Mouse (Mus musculus): ENCODE measurements around the gene Tmem230. TPM values are rescaled to one million over a fixed set of nuclear protein-coding genes. Genes with fewer than 3 reads are reported as not detected.
"Not testable (repeated sequence)": the region's sequence is repeated elsewhere in the genome, so short reads cannot be mapped to it uniquely, and the experiment has no call there.

Gene Tmem230
- 47.1 and 48.8 TPM in 2 replicates for polyA plus RNA-seq (2014; fragmentation: Nextera tagmentation; extraction: Ambion mirVana)

DNA sequence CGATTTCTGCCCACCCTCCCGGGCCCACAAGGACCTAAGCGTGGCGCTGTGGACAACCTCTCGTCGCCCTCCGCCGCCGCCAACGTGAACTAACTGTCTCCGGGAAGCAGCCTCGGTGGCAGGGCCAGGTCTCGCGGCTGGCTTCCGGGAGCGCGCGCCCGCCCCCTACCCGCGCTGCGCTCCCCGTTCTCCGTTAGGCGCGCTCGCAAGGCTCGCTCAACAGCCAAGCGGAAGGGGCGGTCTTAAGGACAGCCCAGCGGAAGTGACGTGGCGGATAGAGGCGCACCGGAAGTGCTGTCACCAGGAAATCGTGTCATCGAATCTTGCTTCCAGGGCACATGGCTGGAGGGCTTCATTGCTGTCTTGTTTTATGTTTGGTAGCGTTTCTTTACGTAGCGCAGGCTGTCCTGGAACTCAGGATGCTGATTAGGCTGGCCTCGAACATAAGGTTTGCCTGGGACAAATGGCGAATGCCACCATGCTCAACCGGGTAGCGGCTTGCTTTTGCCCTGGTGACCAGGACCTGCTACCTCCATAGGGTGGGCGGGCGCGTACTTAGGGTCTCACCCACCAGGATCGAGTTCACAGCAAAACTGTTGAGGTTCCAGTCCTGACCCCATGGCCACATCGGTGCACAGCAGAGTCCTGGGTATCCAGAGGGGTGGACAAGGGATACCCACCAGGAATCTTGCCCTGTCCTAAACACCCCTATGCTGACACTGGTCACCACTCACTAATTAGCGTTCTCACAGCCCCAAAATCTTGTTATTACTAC is at the start of gene Tmem230:
Gene Tmem230, minus strand, starts transcription at position 269 of the 775 bp plus-strand sequence.
- no peaks in the 10 kb centered on the region for H3K27me3 ChIP-seq (ENCODE audit: control insufficient read depth, insufficient read depth, low read length)
- 5% methylated on average over 50 of the region's 50 CpGs for WGBS
- H3K27ac ChIP-seq, result peak within 1 kb of the TSS; percentile 82
- peaks cover 21% of the 10 kb centered on the region for H3K4me1 ChIP-seq (replicated peaks; ENCODE audit: control insufficient read depth, insufficient read depth, low read length)
- peaks cover 33% of the 10 kb centered on the region for H3K36me3 ChIP-seq (replicated peaks; ENCODE audit: control insufficient read depth, insufficient read depth)
- peak within 1 kb of the TSS; percentile 72 for H3K9ac ChIP-seq
- ATAC-seq (ENCODE audit: low FRiP score) (peak; percentile 95), DNase-seq (ENCODE audit: low spot score) (peak; percentile 99)
- H3K4me2 ChIP-seq (replicated peaks), result peak within 1 kb of the TSS; percentile 96
- peak within 1 kb of the TSS; percentile 49 for H3K4me3 ChIP-seq (replicated peaks; ENCODE audit: low read length)
- no peaks in the 10 kb centered on the region for H3K9me3 ChIP-seq (ENCODE audit: control insufficient read depth, low read length)

DNA sequence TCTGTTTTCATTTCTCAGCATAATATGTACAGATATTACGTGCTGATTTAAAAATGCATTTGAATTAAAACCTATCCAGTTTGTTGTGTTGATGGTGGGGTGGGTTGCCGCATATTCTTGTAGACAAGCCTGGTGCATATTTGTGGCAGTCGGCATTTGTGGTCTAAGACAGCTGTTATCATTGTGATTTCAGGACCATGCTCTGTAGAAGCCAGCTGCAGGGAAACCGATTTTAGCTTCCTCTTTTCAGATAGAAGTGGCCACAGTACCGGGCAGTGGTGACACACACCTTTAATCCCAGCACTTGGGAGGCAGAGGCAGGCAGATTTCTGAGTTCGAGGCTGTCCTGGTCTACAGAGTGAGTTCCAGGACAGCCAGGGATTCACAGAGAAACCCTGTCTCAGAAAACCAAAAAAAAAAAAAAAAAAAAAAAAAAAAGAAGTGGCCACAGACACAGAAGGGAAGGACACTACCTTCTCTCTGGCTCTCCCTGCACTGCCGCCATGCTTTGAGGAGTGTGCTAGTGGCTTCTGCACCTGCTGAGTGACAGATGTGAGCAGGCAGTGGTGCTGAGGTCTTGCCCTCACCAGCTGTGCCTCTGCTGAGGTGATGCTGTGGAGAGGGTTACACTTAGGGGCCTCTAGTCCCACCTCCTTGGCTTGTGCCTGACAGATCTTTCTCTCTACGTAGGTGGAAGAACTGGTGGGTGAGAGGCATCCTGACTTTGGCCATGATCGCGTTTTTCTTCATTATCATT is 46.3 kb upstream of the Tmem230 start:
- Histone ChIP-seq H3K36me3 (replicated peaks; ENCODE audit: control insufficient read depth, insufficient read depth) (peaks cover 53% of the 10 kb centered on the region), H3K27me3 (ENCODE audit: control insufficient read depth, insufficient read depth, low read length) (no peaks in the 10 kb centered on the region), H3K27ac (no peak overlapping the region), H3K4me3 (replicated peaks; ENCODE audit: low read length) (no peak overlapping the region), H3K9me3 (ENCODE audit: control insufficient read depth, low read length) (no peaks in the 10 kb centered on the region), H3K4me1 (replicated peaks; ENCODE audit: control insufficient read depth, insufficient read depth, low read length) (0 out of 2 replicates have a peak, but pooled peaks cover 8% of the 10 kb centered on the region), H3K4me2 (replicated peaks) (no peak overlapping the region), H3K9ac (no peak overlapping the region)
- no peak for DNase-seq (ENCODE audit: low spot score)
- 95% methylated on average over 10 of the region's 10 CpGs for WGBS
- ATAC-seq (ENCODE audit: low FRiP score), result no peak

DNA sequence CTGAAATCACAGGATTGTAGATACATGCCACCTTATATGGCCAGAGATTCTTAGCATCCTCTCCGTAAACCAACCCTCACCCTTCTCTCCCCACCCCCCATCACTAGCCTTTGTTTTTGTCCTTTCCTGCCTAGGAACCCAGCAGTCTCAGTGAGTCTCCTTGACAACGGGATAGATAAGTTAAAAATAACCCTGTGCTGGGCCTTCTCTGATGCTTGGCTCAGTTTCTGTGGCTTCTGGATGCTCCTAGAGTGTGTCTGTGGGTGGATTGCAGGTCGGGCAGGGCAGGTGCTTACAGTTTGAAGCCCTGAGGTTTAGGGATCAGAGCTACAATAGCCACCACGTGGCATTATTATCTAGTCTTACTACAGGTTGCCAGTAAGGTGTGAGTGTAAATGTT is 44.5 kb upstream of the Tmem230 start:
- Histone ChIP-seq H3K4me1 (replicated peaks; ENCODE audit: control insufficient read depth, insufficient read depth, low read length) (0 out of 2 replicates have a peak, but pooled peaks cover 8% of the 10 kb centered on the region), H3K9me3 (ENCODE audit: control insufficient read depth, low read length) (peaks cover under 1% of the 10 kb centered on the region; the same call in 1 of the 2 replicates), H3K36me3 (replicated peaks; ENCODE audit: control insufficient read depth, insufficient read depth) (peaks cover 35% of the 10 kb centered on the region), H3K9ac (no peak overlapping the region), H3K4me2 (replicated peaks) (no peak overlapping the region), H3K27ac (no peak overlapping the region), H3K4me3 (replicated peaks; ENCODE audit: low read length) (no peak overlapping the region), H3K27me3 (ENCODE audit: control insufficient read depth, insufficient read depth, low read length) (no peaks in the 10 kb centered on the region)
- DNase-seq (ENCODE audit: low spot score), result no peak
- WGBS, result 25% methylated on average over 4 of the region's 4 CpGs
- ATAC-seq (ENCODE audit: low FRiP score), result no peak

DNA sequence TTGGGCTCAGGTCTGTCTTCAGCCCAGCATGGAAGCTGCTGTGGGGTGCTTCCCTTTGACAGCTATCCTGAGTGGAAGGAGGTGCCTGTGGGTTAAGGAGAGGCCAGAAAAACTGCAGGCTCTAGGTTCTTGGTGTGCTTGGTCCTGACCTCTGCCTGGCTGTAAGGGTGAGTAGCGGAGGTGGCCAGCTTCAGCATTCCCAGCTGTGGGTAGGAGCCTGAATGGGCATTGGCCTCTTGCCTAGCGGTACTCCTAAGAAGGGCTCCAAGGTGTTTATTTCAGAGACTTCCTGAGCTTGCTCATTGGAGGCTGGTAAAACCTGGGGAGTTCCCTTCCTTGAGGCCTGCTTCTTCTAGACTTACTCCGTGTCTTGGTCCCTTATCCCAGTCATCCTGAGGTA is 43.7 kb upstream of the Tmem230 start:
- no peak overlapping the region for H3K4me3 ChIP-seq (replicated peaks; ENCODE audit: low read length)
- no peak overlapping the region for H3K4me2 ChIP-seq (replicated peaks)
- peaks cover 29% of the 10 kb centered on the region for H3K36me3 ChIP-seq (replicated peaks; ENCODE audit: control insufficient read depth, insufficient read depth)
- 69% methylated on average over 3 of the region's 3 CpGs for WGBS
- no peak overlapping the region for H3K27ac ChIP-seq
- H3K9ac ChIP-seq, result no peak overlapping the region
- H3K4me1 ChIP-seq (replicated peaks; ENCODE audit: control insufficient read depth, insufficient read depth, low read length), result 0 out of 2 replicates have a peak, but pooled peaks cover 8% of the 10 kb centered on the region
- H3K9me3 ChIP-seq (ENCODE audit: control insufficient read depth, low read length), result peaks cover 9% of the 10 kb centered on the region; the same call in 1 of the 2 replicates
- no peaks in the 10 kb centered on the region for H3K27me3 ChIP-seq (ENCODE audit: control insufficient read depth, insufficient read depth, low read length)
- ATAC-seq (ENCODE audit: low FRiP score), result no peak
- no peak for DNase-seq (ENCODE audit: low spot score)

DNA sequence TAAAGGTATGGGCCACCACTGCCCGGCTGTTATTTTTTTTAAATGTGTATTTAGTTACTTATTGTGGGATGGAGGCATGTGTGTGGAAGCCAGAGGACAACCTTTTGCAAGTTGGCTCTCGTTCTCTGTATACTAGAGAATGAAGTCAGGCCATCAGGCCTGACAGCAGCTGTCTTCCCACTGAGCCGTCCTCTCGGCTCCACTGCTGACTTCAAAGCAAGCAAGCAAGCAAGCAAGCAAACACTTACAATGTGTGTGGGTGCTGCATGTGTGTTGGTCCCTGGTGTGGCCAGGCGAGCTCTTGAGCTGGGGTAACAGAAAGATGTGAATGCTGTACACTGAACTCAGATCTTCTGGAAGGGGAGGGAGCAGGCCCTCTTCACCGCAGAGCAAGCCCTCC is 43.2 kb upstream of the Tmem230 start:
- Histone ChIP-seq H3K4me1 (replicated peaks; ENCODE audit: control insufficient read depth, insufficient read depth, low read length) (0 out of 2 replicates have a peak, but pooled peaks cover 8% of the 10 kb centered on the region), H3K27ac (no peak overlapping the region), H3K9ac (no peak overlapping the region), H3K4me2 (replicated peaks) (no peak overlapping the region), H3K4me3 (replicated peaks; ENCODE audit: low read length) (no peak overlapping the region), H3K36me3 (replicated peaks; ENCODE audit: control insufficient read depth, insufficient read depth) (peaks cover 24% of the 10 kb centered on the region), H3K27me3 (ENCODE audit: control insufficient read depth, insufficient read depth, low read length) (no peaks in the 10 kb centered on the region), H3K9me3 (ENCODE audit: control insufficient read depth, low read length) (peaks cover 9% of the 10 kb centered on the region; the same call in 1 of the 2 replicates)
- no peak for ATAC-seq (ENCODE audit: low FRiP score)
- DNase-seq (ENCODE audit: low spot score), result no peak
- WGBS, result 67% methylated on average over 6 of the region's 6 CpGs

DNA sequence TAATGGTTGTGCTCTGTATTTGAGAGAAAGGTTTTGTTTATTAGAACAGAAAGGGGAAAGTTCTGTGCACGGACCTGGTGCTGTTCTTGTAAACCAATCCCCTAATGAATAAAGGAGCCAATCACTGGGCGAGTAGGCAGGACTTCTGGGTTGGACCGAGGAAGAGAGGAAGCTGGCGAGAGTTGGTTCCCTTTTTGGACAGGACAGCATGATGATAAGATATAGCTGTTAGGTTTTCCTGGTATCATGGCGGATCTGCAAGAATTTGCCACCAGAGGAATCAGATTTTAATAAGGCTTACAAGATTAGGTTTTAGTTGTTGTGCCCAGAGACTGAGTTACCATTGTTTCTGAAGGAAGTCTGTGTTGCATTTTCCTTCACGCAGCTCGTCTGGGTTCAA is 41.6 kb upstream of the Tmem230 start:
- not testable (repeated sequence) for ATAC-seq (ENCODE audit: low FRiP score); DNase-seq (ENCODE audit: low spot score); H3K9me3 ChIP-seq (ENCODE audit: control insufficient read depth, low read length); H3K27me3 ChIP-seq (ENCODE audit: control insufficient read depth, insufficient read depth, low read length); H3K27ac ChIP-seq; H3K9ac ChIP-seq; H3K4me2 ChIP-seq (replicated peaks); H3K36me3 ChIP-seq (replicated peaks; ENCODE audit: control insufficient read depth, insufficient read depth); H3K4me3 ChIP-seq (replicated peaks; ENCODE audit: low read length); H3K4me1 ChIP-seq (replicated peaks; ENCODE audit: control insufficient read depth, insufficient read depth, low read length)
- 87% methylated on average over 5 of the region's 7 CpGs for WGBS

DNA sequence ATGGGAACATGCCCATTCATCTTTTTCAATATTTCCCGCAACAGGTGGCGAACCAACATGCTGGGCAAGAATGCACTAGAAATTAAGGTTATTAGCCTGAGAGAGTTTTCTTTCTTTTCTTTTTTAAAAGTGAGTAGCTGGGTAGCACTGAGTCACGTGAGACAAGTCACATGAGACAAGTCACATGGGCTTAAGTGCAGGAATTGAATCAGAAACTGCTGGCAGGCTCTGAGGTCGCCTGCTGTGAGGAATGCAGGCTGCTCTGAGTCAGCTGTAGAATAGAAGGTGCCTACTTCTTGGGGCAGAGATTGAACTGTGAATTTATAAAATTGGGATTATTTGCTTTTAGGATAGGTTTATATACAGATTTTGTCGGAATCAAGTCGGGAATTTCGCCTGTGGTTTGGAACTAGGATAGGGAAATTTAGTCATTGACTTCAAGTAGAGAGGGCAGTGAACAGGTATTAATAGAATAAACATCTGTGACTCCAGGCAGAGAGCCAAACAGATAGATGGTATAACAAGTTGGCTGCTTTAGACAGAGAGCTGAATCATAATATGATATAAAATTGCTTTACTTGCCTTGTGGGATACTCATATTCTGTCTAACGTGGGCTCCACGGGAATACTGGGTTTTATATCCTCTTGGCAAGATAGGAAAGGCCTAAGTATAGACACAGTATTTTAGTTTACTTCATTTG is 38.9 kb upstream of the Tmem230 start:
- no peaks in the 10 kb centered on the region for H3K36me3 ChIP-seq (replicated peaks; ENCODE audit: control insufficient read depth, insufficient read depth)
- peaks cover 26% of the 10 kb centered on the region for H3K4me1 ChIP-seq (replicated peaks; ENCODE audit: control insufficient read depth, insufficient read depth, low read length)
- H3K4me3 ChIP-seq (replicated peaks; ENCODE audit: low read length), result no peak overlapping the region
- no peak overlapping the region for H3K9ac ChIP-seq
- no peak overlapping the region for H3K4me2 ChIP-seq (replicated peaks)
- H3K27me3 ChIP-seq (ENCODE audit: control insufficient read depth, insufficient read depth, low read length), result no peaks in the 10 kb centered on the region
- H3K9me3 ChIP-seq (ENCODE audit: control insufficient read depth, low read length), result peaks cover 9% of the 10 kb centered on the region; the same call in 1 of the 2 replicates
- 88% methylated on average over 9 of the region's 9 CpGs for WGBS
- ATAC-seq (ENCODE audit: low FRiP score) (no peak), DNase-seq (ENCODE audit: low spot score) (no peak)
- H3K27ac ChIP-seq, result no peak overlapping the region

DNA sequence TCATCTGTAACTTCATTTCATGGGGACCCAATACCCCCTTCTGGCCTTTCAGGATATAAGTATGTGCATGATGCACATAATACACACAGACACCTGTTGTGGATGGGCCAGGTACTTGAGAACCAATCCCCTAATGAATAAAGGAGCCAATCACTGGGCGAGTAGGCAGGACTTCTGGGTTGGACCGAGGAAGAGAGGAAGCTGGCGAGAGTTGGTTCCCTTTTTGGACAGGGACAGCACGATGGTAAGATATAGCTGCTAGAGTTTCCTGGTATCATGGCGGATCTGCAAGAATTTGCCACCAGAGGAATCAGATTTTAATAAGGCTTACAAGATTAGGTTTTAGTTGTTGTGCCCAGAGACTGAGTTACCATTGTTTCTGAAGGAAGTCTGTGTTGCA is 38.1 kb upstream of the Tmem230 start:
- not testable (repeated sequence) for H3K9me3 ChIP-seq (ENCODE audit: control insufficient read depth, low read length); DNase-seq (ENCODE audit: low spot score); H3K36me3 ChIP-seq (replicated peaks; ENCODE audit: control insufficient read depth, insufficient read depth); H3K9ac ChIP-seq; ATAC-seq (ENCODE audit: low FRiP score); H3K27me3 ChIP-seq (ENCODE audit: control insufficient read depth, insufficient read depth, low read length); H3K27ac ChIP-seq; H3K4me2 ChIP-seq (replicated peaks); H3K4me3 ChIP-seq (replicated peaks; ENCODE audit: low read length)
- 91% methylated on average over 5 of the region's 5 CpGs for WGBS
- peaks cover 28% of the 10 kb centered on the region for H3K4me1 ChIP-seq (replicated peaks; ENCODE audit: control insufficient read depth, insufficient read depth, low read length)
